Mouse (Mus musculus) C2C12 (cell line): ENCODE measurements around the gene Atrip.

Source experiments
- CEBPB ChIP-seq: IDR thresholded peaks from one replicate; pipeline ENCODE4 v1.6.1; 2011; ENCODE audit warnings: low read depth, mild to moderate bottlenecking, control low read depth, moderate library complexity
- CTCF ChIP-seq: IDR thresholded peaks from one replicate; pipeline ENCODE4 v1.5.1; 2011; ENCODE audit not compliant: control insufficient read depth, insufficient read depth, insufficient read length
- MAX ChIP-seq: IDR thresholded peaks from one replicate; pipeline ENCODE4 v1.6.1; 2011; ENCODE audit warnings: mild to moderate bottlenecking, control low read depth
- MYOD1 ChIP-seq: IDR thresholded peaks from one replicate; pipeline ENCODE4 v1.6.1; 2011; ENCODE audit warnings: low read depth; ENCODE audit not compliant: control insufficient read depth, insufficient read length
- MYOG ChIP-seq: IDR thresholded peaks from one replicate; pipeline ENCODE4 v1.6.1; 2011; ENCODE audit not compliant: control insufficient read depth, insufficient read length; ENCODE audit errors: extremely low read depth
- USF1 ChIP-seq: IDR thresholded peaks from one replicate; pipeline ENCODE4 v1.6.1; 2011; ENCODE audit warnings: low read depth, mild to moderate bottlenecking, control low read depth, moderate library complexity

DNA sequence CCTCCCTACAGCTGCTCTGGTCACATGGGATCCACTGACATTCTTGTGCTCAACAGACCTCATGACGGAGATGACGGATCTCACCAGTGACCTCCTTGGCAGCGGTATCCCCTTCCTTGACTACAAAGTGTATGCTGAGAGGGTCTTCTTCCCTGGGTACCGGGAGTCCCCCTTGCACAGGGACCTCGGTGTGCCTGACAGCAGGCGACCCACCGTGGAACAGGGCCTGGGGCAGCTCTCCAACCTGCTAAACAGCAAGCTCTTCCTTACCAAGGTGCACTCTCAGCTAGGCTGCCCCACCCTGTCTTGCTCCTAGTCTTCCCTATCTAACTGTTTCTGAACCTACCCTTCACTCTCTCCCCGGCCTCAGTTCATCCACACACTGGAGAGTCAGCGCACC is 37.7 kb upstream of the Atrip start:
- TF ChIP-seq USF1 = no peak
- no peak for TF ChIP-seq CTCF
- no peak for TF ChIP-seq MYOD1
- TF ChIP-seq CEBPB = no peak
- no peak for TF ChIP-seq MAX
- no peak for TF ChIP-seq MYOG
